Mouse (Mus musculus): ENCODE measurements at regions not wholly inside any gene's neighbourhood (a gene's known extent, or its start where the extent isn't known, plus 50 kb on each side); places are given as distances from the start of the nearest gene placed in this dataset.

DNA sequence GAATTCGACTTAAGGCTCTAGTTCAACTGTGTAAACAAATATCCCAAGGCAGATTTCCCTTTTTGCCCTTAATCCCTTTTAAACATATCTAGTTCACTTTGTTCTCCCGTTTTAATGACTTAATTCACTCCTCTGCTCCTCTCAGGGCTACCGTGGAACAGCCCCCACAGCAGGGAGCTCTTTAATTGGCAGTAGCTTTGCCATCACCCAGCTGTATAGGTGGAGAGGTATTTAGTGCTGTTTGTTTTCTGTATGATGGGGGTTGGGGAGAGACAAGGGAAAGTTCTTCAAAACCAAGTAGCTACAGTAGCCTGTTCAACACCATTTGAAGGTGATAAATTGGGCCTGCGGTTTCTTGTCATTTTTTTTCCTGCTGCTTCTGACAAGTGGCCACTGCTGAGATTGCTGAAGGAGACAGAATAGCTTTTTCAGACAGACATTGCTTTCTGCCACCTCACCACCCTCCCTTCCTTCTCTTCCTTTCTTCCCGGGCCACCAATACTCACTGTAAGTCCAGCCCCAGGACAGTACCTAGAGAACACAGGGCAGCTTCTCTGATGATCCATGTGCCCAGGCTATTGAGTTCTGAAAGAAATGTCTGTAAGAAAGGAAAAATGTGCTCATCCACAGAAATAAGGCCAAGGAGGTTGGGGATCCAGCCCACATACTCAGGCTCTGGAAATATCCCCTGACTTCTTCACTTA is 520.2 kb downstream of the Cdk5rap2 start:
- no peak for TF ChIP-seq POLR2A (IDR thresholded peaks at IDR 0.05; ENCODE audit: borderline replicate concordance, extremely low read depth, insufficient read depth, insufficient read length)
- Histone ChIP-seq H3K4me1 (ENCODE audit: control insufficient read depth, insufficient read depth, low read length) (peaks cover 3% of the 10 kb centered on the region; the same call in 1 of the 2 replicates), H3K36me3 (ENCODE audit: control insufficient read depth, insufficient read depth, low read length) (no peaks in the 10 kb centered on the region), H3K9me3 (ENCODE audit: control insufficient read depth, low read length) (no peaks in the 10 kb centered on the region), H3K4me3 (replicated peaks; ENCODE audit: low read length) (no peak overlapping the region), H3K27ac (replicated peaks; ENCODE audit: low read depth, low read length) (no peak overlapping the region), H3K4me2 (replicated peaks; ENCODE audit: low read depth, low read length, severe bottlenecking) (no peak overlapping the region), H3K9ac (ENCODE audit: low read depth, low read length, severe bottlenecking) (no peak overlapping the region), H3K27me3 (ENCODE audit: control insufficient read depth, insufficient read depth, low read length) (no peaks in the 10 kb centered on the region)
- ATAC-seq (ENCODE audit: low FRiP score, low read depth) = no peak
- 28% methylated on average over 5 of the region's 5 CpGs for WGBS
- DNase-seq (ENCODE audit: low spot score) = no peak

DNA sequence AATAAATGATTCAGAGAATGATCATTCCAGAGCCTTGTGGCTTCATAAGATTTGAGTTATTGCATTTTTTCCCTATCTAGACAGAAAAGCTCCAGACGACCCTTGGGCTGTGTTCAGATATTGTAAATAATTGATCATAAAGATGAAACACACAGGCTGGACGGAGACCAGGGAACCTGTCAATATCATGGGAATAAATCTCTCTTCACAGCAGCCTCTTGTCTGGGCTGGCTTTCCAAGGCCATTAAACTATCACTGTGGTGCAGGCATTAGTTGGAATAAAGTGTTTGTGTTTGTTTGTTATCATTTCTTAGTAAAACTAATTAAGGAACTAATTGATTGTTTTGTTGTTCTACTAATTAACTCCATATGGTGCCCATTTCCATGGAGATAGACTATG is 533.5 kb downstream of the Cdk5rap2 start:
- Histone ChIP-seq H3K4me2 (replicated peaks; ENCODE audit: low read depth, low read length, severe bottlenecking) (no peak overlapping the region), H3K9me3 (ENCODE audit: control insufficient read depth, low read length) (no peaks in the 10 kb centered on the region), H3K9ac (ENCODE audit: low read depth, low read length, severe bottlenecking) (no peak overlapping the region), H3K27ac (replicated peaks; ENCODE audit: low read depth, low read length) (no peak overlapping the region), H3K4me1 (ENCODE audit: control insufficient read depth, insufficient read depth, low read length) (no peaks in the 10 kb centered on the region), H3K36me3 (ENCODE audit: control insufficient read depth, insufficient read depth, low read length) (no peaks in the 10 kb centered on the region), H3K27me3 (ENCODE audit: control insufficient read depth, insufficient read depth, low read length) (no peaks in the 10 kb centered on the region), H3K4me3 (replicated peaks; ENCODE audit: low read length) (no peak overlapping the region)
- no peak for ATAC-seq (ENCODE audit: low FRiP score, low read depth)
- WGBS = 17% methylated on average over 2 of the region's 2 CpGs
- DNase-seq (ENCODE audit: low spot score) = no peak
- TF ChIP-seq POLR2A (IDR thresholded peaks at IDR 0.05; ENCODE audit: borderline replicate concordance, extremely low read depth, insufficient read depth, insufficient read length) = no peak

DNA sequence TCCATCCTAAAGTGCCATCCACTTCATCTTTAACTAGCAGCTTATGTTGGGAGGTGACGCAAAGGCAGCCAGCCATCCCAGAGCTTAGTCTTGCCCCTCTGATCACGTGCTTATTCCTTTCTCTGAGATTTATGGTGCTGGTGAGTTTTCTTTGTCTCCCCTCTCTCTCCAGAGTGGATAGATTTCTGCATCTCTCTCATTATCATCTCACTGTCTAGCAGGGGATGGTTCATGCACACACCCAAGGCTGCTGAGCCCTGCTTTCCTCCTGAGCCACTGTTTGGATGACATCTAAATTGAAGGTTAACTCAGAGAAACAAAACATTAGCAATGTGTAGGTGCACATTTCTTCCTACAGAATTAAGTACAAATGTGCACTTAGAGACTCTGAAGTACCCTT is 539.6 kb downstream of the Cdk5rap2 start:
- no peak for TF ChIP-seq POLR2A (IDR thresholded peaks at IDR 0.05; ENCODE audit: borderline replicate concordance, extremely low read depth, insufficient read depth, insufficient read length)
- H3K9ac ChIP-seq (ENCODE audit: low read depth, low read length, severe bottlenecking) = no peak overlapping the region
- no peak overlapping the region for H3K27ac ChIP-seq (replicated peaks; ENCODE audit: low read depth, low read length)
- no peak overlapping the region for H3K4me3 ChIP-seq (replicated peaks; ENCODE audit: low read length)
- H3K9me3 ChIP-seq (ENCODE audit: control insufficient read depth, low read length) = no peaks in the 10 kb centered on the region
- H3K27me3 ChIP-seq (ENCODE audit: control insufficient read depth, insufficient read depth, low read length) = no peaks in the 10 kb centered on the region
- no peak for ATAC-seq (ENCODE audit: low FRiP score, low read depth)
- DNase-seq (ENCODE audit: low spot score) = no peak
- H3K4me2 ChIP-seq (replicated peaks; ENCODE audit: low read depth, low read length, severe bottlenecking) = no peak overlapping the region
- H3K36me3 ChIP-seq (ENCODE audit: control insufficient read depth, insufficient read depth, low read length) = no peaks in the 10 kb centered on the region
- no peaks in the 10 kb centered on the region for H3K4me1 ChIP-seq (ENCODE audit: control insufficient read depth, insufficient read depth, low read length)
- WGBS = 54% methylated on average over 2 of the region's 2 CpGs

DNA sequence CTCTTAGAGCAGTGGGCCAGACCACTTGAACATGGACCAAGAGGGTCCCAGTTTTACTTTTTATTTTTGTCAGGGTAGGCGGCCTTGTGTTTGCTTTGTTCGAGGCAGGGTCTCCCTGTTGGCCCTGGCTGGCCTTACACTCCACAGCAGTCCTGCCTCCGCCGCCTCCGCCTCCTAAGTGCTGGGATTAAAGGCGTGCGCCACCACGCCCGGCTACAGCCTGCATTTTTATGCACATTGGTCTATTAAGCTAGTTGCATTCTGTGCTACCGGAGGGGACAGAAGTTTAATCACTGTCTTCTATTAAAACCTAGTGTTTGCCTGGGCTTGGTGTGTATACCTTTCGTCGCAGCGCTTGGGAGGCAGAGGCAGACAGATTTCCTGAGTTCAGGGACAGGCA is 555.2 kb downstream of the Cdk5rap2 start:
- Histone ChIP-seq H3K27me3 (ENCODE audit: control insufficient read depth, insufficient read depth, low read length) (no peaks in the 10 kb centered on the region), H3K4me3 (replicated peaks; ENCODE audit: low read length) (no peak overlapping the region), H3K4me1 (ENCODE audit: control insufficient read depth, insufficient read depth, low read length) (no peaks in the 10 kb centered on the region), H3K36me3 (ENCODE audit: control insufficient read depth, insufficient read depth, low read length) (no peaks in the 10 kb centered on the region), H3K9me3 (ENCODE audit: control insufficient read depth, low read length) (no peaks in the 10 kb centered on the region), H3K4me2 (replicated peaks; ENCODE audit: low read depth, low read length, severe bottlenecking) (no peak overlapping the region), H3K9ac (ENCODE audit: low read depth, low read length, severe bottlenecking) (no peak overlapping the region), H3K27ac (replicated peaks; ENCODE audit: low read depth, low read length) (no peak overlapping the region)
- DNase-seq (ENCODE audit: low spot score) (no peak), ATAC-seq (ENCODE audit: low FRiP score, low read depth) (no peak)
- TF ChIP-seq POLR2A (IDR thresholded peaks at IDR 0.05; ENCODE audit: borderline replicate concordance, extremely low read depth, insufficient read depth, insufficient read length) = no peak
- WGBS = 90% methylated on average over 13 of the region's 13 CpGs

DNA sequence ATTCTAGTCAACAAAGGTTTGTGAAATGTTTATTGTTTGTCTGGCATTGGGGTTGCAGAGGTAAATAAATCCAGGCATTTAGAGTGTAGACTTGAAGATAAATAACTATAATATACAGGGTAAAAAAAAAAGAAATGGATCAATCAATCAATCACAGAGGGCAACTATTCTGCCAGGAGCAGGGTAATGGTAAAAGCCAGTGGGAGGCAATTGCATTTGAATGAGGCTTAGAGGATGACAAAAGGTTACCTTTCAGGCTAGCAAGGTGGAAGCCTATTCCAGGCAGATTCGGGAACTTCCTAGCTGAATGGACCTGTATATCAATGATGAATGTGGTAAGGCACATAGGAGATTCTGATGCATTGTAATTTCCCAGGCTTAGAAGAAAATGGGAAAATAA is 557.6 kb downstream of the Cdk5rap2 start:
- Histone ChIP-seq H3K4me3 (replicated peaks; ENCODE audit: low read length) (no peak overlapping the region), H3K4me1 (ENCODE audit: control insufficient read depth, insufficient read depth, low read length) (no peaks in the 10 kb centered on the region), H3K27ac (replicated peaks; ENCODE audit: low read depth, low read length) (no peak overlapping the region), H3K9ac (ENCODE audit: low read depth, low read length, severe bottlenecking) (no peak overlapping the region), H3K27me3 (ENCODE audit: control insufficient read depth, insufficient read depth, low read length) (no peaks in the 10 kb centered on the region), H3K9me3 (ENCODE audit: control insufficient read depth, low read length) (no peaks in the 10 kb centered on the region), H3K36me3 (ENCODE audit: control insufficient read depth, insufficient read depth, low read length) (no peaks in the 10 kb centered on the region), H3K4me2 (replicated peaks; ENCODE audit: low read depth, low read length, severe bottlenecking) (no peak overlapping the region)
- DNase-seq (ENCODE audit: low spot score) (no peak), ATAC-seq (ENCODE audit: low FRiP score, low read depth) (no peak)
- TF ChIP-seq POLR2A (IDR thresholded peaks at IDR 0.05; ENCODE audit: borderline replicate concordance, extremely low read depth, insufficient read depth, insufficient read length) = no peak
- WGBS = 67% methylated on average over 1 of the region's 1 CpGs
